Mouse (Mus musculus) urinary bladder, postnatal 10 days (tissue): ENCODE results near the gene Wdr83os.

Source experiments
- DNase-seq: peaks from one replicate; pipeline ENCODE4 v3.0.0; 2022; ENCODE audit warnings: low spot score

The Wdr83os gene

GRCm38 (mm10) chr8:85080532-85081215, at the start of gene Wdr83os:
Gene Wdr83os, plus strand, starts transcription at chr8:85080740.
- no peak for DNase-seq

GRCm38 (mm10) chr8:85032622-85033311, 47.8 kb upstream of the Wdr83os start:
- no peak for DNase-seq

DNA sequence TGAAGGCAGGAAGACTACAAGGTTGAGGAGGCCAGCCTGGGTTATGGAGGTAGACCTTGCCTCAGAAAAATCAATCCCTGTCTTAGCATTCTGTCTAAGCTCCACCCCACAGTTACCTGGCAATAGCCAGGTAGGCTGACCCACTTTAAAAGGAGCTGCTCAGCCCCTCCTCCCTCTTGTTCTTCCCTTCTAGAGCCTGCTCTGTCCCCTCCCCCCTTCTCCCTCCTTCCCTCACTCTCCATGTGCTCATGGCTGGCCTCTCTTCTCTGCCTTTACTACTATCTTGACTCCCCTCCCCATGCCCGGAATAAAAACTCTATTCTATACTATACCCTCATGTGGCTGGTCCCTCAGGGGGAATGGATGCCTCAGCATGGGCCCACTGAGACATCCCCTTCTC, 46.7 kb upstream of the Wdr83os start:
- no peak for DNase-seq

- no peak for DNase-seq
These were observed 45.8 kb upstream of the Wdr83os start for GRCm38 (mm10) chr8:85034764-85035163.

- DNase-seq, result no peak
These were observed 45.3 kb upstream of the Wdr83os start for GRCm38 (mm10) chr8:85035165-85035727.

GRCm38 (mm10) chr8:85035728-85036310, 44.7 kb upstream of the Wdr83os start:
- no peak for DNase-seq

DNA sequence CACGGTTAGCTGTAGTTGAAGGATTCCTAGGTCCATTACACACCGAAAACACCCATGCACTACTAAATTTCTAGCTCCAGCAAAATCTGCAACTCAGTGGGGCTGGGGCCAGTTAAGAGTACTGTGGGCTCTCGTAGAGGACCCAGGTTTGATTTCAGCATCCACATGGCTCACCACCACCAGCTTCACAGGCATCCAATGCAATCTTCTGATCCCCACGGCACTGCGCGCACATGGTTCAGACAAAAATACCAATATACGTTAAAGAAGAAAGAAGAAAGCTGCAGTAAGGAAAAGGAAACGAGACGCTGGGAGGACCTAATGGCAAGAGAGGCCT, 44.2 kb upstream of the Wdr83os start:
- no peak for DNase-seq

DNA sequence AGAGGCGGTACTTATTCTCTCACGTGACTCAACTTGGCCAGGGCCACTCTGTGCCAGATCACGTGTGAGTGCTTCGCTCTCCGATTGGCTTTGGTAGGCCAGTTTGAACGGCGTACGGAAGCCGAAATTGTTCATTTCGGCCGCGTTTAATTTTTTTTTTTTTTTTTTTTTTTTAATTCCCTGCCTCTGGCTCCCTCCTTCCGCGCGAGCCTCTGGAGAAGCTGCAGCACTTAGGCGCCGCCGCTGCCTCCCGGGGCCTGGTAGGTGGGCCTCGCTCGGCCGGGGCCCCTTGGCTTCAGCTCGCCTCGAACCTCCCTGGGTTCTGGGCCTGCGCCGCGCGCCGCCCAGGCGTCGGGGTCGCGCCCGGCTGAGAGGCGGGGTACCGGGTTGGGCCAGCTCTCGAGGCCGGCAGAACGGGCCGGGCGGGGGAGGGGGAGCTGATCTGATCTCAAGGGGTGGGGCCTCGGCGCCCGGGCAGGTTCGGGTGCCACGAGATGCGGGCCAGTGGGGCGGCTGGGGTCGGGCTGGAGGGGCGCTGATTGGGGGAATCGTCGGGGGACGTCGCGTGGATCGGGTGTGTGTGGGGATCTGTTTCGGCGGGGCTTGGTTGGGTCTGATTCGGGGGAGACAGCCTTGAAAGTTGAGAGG, 43.7 kb upstream of the Wdr83os start, which contains the start of gene Tnpo2:
Tnpo2 (plus strand) TSS at position 198 of the 648 bp plus-strand sequence.
- peak; percentile 61 for DNase-seq

- DNase-seq, result no peak
These were observed 43.2 kb upstream of the Wdr83os start for GRCm38 (mm10) chr8:85037366-85037680.

- DNase-seq, result no peak
These were observed 42.6 kb upstream of the Wdr83os start for GRCm38 (mm10) chr8:85037681-85038531.

GRCm38 (mm10) chr8:85043619-85044018, 36.9 kb upstream of the Wdr83os start:
- DNase-seq, result no peak

DNA sequence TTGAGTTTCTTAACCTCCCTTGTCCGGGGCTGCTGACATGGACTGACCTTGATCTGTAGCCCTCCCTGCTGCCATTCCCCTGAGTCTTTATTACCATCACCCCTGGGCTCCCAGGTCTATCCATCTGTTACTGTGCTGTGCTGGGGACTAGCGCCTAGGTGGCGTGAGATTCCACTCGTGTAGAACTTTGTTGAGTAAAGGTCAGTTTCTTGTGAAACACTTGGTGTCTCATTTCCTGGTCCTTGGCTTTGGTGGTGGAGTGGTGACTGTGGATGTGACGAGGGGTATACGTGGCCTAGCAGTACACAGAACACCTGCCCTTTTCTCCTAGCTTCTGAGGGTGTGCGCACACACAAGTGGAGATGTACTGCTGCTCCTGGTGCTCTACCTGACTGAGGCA, 23.2 kb upstream of the Wdr83os start:
- no peak for DNase-seq

DNA sequence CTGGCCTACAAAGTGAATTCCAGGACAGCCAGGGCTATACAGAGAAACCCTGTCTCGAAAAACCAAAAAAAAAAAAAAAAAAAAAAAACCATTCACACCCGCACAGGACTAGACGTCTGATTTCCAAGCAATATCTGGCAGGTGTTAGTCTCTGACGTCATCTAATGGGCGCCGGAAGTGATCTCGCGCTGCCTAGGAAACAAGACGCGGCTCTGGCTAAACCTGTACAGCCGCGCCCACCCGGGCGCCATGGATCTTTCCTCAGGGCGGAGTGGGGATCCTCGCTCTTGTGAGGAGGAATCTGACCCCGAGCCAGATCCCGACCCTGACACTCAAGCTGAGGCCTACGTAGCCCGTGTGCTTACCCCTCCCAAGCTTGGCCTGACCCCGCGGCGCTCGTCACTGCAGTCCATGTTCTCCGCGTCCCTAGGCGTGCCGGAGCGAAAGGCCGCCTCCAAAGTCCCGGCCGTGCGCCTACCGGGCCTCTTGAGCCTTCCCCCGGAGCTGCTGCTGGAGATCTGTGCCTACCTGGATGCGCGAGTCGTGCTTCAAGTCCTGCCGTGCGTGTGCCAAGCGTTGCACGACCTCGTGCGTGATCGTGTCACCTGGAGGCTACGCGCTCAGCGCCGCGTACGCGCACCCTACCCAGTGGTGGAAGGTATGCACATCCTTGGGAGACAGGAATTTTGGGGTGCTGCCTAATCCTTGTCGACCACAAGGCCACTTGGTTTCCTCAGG, 20.5 kb upstream of the Wdr83os start, which contains the start of gene Fbxw9:
Fbxw9 (plus strand) TSS at position 177 of the 738 bp plus-strand sequence.
- DNase-seq, result peak; percentile 75

DNA sequence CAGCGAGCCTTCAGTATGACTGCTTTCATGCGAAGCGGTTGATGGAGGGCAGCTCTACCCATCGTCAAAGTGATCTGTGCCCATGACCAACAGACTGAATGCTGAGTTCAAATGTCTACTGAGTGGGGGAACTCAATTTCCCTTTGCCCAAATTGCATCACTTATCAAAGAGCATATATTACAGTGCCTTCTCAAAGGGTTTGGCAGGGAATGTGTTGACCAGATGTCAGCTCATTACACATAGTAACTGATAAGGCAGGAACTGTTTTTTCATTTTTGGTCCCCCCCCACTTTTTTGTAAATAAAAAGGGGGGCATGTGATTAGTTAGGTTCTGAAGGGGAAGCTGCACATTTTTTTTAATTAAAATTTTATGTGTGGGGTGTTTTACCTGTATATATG, 17.9 kb upstream of the Wdr83os start:
- no peak for DNase-seq

DNA sequence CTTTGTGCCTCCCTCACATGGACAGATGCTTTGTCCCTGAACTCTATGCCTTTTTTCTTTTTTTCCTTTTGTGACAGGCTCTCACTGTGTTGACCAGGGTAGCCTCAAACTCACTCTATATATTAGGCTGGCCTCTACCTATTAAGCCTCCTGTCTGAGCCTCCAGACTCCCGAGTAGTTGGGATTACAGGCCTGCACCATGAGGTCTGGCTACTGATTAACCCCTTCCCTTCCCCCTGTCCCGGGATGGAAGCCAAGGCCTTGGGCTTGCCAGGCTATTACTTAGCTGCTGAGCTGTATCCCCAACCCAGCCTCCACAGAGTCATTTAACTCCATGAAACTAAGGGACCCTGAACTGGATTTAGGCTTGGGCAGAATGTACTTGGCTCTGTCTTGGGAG, 15.3 kb upstream of the Wdr83os start:
- no peak for DNase-seq

DNA sequence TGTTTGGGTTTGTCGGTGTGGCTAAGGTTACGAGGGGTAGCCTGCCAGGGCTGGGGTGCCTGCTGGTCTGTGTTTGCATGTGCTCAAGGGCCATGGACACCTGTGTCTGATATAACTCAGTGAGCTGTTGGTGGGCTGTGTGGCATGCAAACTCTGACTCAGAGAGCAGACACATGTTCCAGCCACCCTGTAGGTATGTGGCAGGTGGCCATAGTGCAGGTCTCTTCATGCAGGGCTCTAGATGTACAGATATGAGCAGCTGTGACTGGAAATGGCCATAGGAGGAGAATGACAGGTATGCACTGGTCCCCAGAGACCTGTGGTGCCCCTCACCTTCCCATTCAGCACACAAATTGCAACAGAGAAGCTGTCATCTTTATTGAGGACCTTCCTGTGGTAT, 13.4 kb upstream of the Wdr83os start:
- DNase-seq, result no peak

DNA sequence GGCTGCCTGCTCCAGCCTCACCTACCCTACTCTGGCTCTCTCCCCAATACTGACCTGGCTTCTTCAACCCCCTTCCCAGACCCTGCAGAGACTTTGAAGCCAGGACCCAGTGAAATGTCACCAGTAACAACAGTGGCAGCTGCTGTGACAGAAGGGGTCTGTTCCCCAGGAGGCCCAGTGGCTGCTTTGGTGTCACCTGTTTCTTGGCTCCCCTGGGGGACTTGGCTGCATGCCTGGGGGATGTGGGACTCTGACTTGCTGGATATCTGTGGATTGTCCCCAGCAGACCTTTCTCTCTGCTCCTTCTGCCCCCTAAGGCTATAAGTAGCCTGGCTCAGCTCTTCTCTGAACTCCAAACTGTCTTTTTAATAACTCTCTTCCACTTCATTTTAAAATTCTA, 12.6 kb upstream of the Wdr83os start, which contains the start of gene Gm5741:
Gm5741 (minus strand) TSS at position 1 of the 400 bp plus-strand sequence.
- DNase-seq, result no peak

- DNase-seq, result no peak
These were observed 9.5 kb upstream of the Wdr83os start for GRCm38 (mm10) chr8:85071041-85071440.

GRCm38 (mm10) chr8:85071514-85072281, 8.8 kb upstream of the Wdr83os start, which contains the start of gene Dhps:
Gene Dhps, plus strand, starts transcription at chr8:85071757.
- DNase-seq, result peak; percentile 71

- DNase-seq, result no peak
These were observed 8.1 kb upstream of the Wdr83os start for GRCm38 (mm10) chr8:85072364-85072929.
